Mouse (Mus musculus) R1 (cell line): Measurements from ENCODE around the gene Pitpnc1.
A peak's percentile ranks its signal among the peaks of the same experiment; 100 is the strongest.

Experiments used
- DNase-seq: peaks from one replicate; pipeline ENCODE4 v3.0.0-alpha.2; 2018; ENCODE audit warnings: low read depth, low spot score

Pitpnc1 gene

DNA sequence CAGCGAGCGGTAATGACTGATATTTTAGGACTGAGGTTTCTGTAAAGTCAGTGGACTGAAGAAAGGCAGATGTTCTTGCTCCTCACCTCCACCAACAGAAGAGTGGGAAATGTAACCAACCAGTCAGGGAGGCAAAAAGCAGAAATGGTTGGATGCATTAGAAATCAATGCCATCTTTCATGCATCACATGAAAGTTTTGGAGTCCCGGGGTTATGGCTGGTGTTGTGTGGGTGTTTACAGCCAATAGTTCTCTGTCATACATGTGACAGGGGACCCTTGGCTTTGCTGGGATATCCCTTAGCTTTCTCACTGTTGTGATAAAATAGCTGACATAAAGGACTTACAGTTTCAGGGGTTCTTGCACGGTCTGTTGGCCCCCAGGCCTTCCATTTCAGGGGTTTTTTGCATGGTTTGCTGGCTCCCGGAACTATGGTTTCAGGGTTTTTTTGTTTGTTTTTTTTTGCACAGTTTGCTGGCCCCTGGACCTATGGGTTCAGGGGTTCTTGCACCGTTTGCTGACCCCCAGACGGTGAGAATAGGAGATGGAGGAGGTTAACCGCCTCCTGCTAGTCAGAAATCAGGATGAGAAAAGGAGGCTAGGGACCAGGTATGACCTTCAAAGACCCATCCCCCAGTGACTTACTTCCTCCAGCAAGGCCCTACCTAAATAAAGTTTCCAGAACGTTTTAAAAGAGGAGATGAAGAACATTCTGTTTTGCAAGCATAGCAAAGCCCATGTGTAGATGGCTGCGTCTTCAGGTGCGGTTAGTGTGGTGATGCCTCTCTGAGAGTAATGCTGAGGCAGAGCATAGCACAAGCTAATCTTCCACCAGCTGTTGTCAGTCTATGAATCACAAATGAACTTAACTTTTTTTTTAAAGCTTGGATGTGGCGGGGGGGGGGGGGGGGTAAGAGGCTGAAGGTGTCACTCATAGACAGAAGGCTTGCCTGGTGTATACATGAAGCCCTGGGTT is 27.1 kb downstream of the Pitpnc1 start:
- DNase-seq = no peak

DNA sequence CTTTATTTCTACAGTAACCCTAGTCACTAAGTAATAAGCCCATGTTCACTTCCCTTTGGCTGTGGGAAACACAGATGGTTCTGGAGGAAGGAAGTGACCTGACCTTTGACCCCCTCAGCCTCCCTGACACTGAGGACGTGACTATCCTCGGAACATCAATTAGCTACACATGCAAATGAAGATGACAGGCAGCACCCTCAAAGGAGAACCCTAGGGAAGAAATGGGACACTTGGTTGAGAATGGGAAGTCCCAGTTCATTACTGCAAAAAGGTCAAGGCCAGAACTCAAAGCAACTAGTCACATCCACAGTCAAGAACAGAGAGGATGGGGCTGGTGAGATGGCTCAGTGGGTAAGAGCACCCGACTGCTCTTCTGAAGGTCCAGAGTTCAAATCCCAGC is 29.4 kb downstream of the Pitpnc1 start:
- DNase-seq = peak; percentile 88

DNA sequence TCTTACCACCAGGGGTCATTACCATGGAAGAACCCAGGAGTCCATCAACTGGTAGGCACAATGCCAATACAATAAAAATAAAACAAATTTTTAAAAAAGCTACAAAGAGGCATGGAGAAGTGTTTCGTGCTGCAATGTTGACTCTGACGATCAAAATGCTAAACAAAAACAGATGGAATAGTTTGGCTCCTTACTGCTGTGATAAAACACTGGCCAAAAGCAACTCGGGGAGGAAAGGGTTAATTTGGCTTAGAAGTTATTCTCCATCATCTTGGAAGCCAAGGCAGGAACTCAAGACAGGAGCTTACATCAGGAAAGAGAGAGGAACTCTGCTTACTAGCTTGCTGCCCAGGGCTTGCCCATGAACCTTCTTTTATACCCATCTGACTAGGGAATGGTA is 32.4 kb downstream of the Pitpnc1 start:
- DNase-seq = no peak

DNA sequence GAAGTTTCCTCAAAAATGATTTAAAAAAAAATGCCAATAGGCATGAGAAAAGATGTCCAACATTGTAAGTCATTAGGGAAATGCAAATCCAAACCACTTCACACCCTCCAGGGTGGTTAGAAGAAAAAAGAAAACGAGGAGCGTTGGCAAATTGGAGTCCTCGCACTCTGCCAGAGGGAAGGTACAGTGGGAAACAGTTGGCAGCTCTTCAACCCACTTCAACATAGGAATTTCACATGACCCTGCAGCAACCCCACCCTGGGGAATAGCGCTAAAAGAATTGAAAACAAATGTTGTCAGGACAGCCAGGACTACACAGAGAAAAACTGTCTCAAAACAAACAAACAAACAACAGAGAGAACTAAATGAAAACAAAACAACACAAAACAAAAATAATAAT is 32.8 kb downstream of the Pitpnc1 start:
- DNase-seq = no peak

DNA sequence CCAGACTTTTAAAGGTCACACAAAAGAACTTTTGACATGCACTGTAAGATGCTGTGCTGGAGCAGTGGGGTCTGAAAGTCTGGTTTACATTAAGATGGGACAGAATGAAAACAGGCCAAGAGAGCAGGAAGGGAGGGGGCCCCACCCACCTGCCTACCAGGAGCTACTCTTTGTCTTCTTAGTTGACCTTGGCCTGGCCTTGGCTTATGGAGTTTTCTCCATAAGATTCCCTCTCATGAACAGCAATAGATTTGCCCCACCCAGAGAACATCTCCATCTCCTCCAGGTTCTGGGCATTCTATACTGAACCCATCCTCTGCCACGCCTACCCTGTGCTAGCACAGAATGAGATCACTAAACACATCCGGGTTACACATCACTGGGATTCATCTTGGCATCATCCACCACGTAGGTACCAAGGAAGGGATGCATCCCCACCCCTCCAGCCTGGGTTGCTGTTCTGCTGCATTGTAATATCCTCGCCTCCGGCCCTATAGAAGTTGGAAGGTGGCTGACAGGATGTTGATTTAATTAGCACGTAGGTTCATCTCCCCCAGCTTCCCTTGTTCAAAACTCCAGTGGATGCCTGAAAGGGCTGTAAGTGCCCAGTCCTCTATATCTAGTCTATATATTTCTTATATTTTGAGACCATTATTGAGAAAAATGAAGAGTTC is 34.6 kb downstream of the Pitpnc1 start:
- peak; percentile 100 for DNase-seq

DNA sequence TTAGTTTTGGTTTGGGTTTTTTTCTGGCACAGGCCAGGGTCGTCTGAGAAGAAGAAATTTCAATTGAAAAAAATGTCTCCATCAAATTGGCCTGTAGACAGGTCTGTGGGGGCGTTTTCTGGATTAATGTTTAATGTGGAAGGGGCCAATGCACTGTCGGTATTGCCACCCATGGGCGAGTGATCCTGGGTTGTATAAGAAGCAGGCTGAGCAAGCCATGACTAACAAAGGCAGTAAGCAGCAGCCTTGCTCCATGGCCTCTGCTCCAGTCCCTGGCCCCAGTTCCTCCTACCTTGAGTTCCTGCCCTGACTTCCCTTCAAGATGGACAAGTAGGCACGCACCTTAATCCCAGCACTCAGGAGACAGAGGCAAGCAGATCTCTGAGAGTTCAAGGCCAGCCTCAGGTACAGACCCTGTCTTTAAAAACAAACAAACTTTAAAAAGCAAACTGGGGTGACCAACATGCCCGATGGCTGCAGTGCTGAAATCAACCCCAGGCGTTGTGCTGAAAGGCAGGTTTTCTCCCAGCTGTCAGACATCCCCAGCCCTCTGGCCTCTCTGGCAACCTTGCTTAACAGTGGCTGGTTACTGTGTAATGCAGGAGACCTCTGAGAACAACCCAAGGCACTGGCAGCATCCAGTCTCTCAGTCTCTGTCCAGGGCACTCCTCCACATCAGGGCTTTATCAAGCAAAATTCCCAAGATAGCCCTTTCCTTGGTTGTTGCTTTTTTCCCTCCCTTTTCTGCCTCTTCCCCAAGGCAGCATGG is 39.1 kb downstream of the Pitpnc1 start:
- no peak for DNase-seq

DNA sequence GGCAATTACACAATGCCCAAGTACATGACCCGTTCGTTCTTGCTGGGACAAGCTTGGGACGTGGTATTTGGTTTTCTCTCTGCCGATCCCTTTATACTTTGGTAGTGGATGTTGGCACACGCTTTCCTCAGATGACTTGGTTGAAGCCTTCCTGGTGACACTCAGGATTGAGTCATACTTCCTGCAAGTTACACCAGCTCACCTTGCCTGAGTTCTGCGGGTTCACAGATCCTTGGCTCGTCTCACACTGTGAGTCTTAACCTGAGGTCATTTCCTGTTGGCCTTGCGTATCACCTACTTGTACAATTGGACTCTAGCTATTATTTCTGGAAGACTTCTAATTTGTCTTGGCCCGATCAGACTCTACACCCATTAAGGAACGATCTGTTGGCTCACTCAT is 42.5 kb downstream of the Pitpnc1 start:
- DNase-seq = no peak

DNA sequence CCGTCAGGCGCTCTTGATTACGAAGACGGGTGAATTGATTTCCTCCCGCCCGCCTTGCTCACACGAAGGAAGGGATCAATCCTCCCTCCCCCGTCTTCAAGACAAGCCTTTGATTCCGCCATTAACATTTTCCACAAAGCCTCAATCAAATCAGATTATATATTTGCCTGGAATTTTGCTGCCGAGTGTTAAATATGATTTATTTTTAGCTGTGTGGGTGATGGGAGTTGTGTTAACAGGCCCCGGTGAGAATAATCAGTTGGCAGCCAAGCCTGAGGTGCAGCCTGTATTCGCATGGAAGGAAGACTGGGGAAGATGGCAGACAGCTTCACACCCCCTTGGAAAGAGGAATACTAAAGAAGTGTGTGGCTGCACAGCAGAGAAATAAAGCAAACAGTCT is 46.3 kb downstream of the Pitpnc1 start:
- no peak for DNase-seq

DNA sequence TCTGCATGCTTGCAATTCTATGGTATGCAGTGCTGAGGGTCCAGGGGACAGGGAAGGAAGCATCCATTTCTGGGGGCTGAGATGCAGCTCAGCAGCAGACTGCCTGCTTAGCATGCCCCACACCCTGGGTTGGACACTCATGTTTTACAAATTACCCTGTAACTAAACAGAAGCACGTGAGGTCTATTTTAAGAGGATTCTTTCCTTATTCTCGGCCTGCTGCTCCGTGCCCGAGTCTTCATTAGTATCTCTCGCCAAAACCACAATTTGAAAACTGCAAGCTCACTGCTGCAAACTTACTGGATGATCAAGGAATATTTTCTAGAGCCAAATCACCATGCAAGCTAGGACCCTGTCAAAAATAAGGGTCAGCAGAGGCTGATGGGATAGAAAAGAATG is 48.1 kb downstream of the Pitpnc1 start:
- DNase-seq = no peak

DNA sequence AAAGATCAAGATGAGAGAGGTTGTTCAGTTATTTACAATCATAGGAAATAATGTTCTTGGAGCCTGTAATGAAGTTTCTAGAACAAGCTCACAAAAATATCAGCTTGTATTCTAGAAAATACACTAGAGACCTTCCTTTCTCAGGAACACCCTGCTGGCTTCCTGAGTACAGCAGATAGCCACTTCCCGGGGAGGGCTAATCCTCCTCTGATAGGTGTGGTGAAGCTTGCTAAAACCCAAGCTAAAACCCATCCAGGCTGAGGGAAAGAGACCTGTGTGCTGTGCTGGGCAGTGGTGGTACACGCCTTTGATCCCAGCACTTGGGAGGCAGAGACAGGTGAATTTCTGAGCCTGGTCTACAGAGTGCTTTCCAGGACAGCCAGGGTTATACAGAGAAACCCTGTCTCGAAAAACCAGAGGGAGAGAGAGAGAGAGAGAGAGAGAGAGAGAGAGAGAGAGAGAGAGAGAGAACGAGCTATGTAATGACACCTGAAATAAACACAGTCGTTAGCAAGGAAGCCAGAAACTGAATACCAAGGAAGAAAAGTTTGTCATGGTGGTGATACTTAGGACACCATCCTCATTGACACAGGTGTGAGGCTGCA is 48.6 kb downstream of the Pitpnc1 start:
- peak; percentile 61 for DNase-seq

DNA sequence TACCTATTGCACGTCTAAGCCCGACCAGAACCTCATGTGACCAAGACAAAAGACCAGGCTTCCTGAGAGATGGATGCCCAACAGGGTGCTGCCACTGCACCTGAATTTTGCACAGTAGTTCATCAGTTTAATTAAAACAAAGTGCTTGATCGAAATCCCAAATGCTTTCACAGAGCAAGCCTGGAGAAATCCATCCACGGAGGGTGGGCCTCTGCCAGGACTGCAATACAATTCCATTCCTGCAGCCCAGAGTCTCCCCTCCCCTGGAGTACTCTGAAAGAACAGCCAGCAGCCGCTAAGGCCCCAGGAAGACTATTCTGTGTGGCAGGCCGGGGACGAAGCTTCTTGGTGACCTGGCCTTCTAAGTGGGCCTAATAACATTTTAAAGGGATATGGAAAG is 50.6 kb downstream of the Pitpnc1 start:
- no peak for DNase-seq

DNA sequence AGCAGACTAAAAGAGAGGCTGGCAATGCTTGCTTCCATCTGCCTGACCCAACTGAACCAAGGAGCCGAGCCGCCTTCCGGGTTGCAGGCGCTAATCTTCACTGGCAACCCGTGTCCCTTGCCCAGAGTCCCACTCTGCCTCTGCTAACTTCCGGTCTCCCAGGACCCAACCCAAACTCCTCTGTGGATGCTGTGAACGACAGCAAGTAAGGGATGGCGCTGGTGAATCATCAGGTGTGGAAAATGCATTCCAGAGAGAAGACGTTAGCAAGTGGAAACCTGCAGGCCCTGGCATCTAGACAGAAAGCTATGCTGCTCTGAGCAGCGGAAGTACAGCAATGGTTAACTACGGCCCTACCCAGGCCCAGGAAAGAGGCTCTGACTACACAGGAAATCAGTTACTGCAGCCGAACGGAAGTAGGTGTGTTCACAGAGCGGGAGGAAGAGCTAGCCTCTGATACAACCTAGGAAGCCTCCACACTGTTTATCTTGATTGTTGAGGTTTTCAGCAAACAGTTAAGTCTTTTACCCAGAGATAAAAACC is 53.4 kb downstream of the Pitpnc1 start:
- DNase-seq = peak; percentile 89

DNA sequence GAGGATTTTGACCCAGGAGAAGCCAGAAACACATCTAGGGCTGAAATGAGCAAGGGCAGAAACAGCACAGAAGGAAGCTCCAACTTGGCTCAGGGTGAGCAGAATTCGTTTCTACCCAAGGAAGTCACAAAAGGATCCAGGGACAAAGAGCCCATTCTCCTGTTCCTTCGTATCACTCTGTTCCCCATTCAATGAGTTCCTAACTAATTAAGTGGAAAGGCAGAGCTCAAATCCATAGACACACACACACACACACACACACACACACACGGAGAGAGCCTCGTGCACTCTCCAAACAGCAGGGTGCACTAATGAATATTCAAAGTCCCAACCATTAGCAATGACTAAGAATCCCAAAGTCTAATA is 54.0 kb downstream of the Pitpnc1 start:
- peak; percentile 63 for DNase-seq

DNA sequence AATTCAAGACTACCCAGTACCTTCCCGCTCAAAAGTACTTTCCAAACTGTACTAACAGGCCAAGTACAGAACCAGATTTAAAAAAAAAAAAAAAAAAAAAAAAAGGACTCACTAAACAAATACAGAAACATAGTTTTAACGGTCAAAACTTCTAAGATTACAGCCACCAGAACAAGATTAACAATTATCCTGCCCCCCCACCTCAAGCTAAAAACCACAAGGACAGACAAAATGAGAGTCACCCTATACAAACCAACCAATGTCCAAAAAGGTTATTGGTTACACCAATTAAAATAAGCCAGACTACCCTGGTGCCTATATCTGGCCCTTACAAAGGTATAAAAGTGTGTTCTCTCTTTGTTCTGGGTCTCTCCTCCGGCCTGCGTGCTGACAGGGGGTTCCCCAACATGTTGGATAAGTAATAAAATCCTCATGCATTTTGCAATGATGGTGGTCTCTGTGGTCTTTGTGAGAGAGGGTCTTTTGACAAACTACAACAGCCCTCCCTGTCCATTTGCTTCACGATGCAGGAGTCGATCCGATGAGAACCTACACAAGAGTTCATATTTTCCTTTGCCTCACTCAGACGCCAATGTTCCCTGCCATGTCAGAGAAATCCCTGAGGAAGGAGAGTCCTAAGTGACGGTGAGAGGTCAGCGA is 54.5 kb downstream of the Pitpnc1 start:
- no peak for DNase-seq

DNA sequence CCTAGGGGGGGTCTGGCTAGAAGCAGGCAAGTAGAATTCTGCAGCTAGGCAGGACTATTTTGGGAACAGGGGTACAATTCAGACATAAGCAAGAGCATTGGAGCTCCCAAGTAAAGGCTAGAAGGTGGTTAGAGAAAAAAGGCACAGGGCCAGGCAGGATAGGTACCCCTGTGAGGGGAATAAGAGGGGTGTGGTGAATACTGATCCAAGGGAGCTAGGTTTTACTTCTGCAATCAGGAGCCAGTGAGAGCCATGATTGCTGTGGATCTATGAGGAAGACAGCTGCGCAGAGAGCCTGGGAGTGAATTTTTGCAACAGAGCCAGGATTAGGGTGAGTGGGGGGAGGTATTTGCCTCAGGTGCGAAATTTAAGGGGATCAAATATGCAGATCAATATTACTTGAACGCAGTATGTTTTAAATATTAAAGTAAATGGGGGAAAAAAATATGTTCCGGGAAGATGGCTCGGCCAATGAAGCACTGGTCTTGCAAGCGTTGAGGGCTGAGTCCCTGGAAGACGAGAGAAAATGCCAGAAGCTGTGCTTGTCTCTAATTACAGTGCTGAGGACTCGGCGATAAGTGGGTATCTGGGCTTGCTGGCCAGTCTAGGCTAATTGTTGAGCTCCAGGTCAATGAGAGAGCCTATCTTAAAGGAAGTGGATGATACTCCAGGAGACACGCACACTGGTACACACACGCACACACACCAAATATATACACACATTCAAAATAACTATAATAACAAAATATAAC is 55.3 kb downstream of the Pitpnc1 start:
- DNase-seq = no peak

DNA sequence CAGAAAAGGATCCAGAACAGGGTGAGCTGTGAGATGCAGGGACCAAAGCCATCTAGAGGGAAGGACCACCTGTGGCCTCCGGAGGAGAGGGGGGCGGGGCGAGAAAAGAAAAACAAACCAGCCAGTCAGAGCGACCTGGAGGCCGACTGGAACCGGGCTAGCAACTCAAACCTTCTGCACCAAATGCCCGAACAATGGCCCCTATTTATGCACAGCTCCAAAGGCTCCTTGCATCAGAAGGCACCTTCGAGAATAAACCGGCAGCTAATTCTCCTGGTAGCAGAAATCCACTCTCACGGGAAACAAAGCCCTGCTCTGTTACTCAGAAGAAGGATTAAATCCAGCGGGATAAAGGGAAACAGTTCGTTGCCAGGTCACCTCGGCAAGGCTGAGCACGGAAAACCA is 57.2 kb downstream of the Pitpnc1 start:
- peak; percentile 91 for DNase-seq

DNA sequence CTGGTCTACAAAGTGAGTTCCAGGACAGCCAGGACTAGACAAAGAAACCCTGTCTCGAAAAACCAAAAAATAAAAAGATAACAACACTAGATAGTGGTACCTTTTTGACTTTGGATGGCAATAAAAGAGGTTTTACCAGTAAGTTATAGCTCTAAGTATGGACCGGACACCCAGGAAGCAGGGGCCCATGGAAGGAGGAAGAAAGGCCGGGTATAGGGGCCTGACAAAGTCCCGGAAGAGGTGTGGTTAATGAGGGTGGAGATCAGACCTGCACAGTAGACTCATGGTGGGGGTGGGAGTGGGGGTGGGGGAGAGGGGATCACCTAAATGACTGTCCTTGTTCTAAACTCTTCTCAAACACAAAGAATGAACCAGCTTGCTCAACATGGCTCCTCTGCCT is 58.4 kb downstream of the Pitpnc1 start:
- DNase-seq = peak; percentile 65

DNA sequence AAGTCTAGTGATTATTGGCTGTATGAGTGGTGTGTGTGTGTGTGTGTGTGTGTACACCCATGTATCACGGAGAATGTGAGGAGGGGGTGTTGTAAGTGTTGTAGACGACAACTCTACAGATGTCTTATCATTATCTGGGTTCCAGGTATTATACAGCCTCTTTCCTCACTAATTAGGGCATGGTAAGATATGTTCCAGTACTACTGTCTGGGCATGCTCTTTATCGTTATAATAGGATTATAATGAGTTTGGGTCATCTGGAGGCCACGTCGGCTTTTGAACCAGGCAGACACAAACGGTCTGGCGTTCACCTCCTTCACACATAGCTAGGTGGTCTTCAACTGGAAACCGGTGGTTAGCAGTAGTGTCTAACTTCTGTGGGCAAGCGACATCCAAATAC is 58.9 kb downstream of the Pitpnc1 start:
- DNase-seq = no peak

DNA sequence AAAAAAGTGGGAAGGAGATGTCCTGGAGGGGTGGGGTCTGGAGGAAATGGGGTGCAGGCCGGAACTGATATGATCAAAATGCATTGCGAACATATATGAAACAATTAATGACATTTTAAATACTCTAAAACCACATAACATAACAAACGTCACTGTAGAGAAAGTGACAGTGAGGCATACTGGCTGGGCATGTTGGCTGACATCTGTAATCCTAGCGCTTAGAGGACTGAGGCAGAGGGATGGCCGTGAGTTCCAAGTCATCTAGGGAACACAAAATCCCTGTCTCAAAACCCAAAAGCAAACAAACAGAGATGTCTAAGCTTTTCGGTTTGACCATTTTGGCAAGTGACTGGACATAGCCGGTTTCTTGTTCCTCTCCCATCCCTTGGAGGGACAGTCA is 59.7 kb downstream of the Pitpnc1 start:
- no peak for DNase-seq

DNA sequence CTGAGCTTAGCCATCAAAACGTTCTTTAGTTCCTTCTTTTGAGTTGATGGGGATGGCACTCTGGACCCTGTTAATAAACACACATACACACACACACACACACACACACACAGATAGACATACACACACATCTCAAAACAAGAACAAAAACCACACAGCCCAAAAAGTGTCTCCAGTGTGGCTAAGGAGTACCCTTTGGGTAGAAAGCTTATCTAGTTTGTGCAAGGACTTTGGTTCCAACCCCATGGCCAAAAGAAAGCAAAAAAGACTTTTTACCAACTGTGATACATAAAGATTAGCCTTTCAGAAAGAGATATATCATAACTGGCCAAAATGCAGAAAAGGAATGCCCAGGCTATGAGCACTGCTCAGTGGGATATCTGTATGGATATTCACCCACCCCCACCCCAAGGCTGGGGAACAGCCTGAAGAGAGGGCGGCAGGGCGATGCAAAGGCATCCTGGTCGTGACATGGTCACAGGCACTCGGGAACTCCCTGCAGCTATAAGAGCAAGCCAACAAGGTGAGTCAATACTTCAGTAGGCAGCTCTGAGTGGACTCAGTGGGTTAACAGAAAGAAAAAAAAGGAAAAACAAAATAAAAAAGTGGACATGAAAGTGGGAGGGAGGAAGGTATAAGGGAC is 60.3 kb downstream of the Pitpnc1 start:
- DNase-seq = no peak
